Mouse (Mus musculus): ENCODE results near the gene Sec24c. TPM values are rescaled to one million over a fixed set of nuclear protein-coding genes. Genes with fewer than 3 reads are reported as not detected.
A peak's percentile ranks its signal among the peaks of the same experiment; 100 is the strongest.

Sec24c gene
- polyA plus RNA-seq, 2 experiments, result 77.2 to 149 TPM

DNA sequence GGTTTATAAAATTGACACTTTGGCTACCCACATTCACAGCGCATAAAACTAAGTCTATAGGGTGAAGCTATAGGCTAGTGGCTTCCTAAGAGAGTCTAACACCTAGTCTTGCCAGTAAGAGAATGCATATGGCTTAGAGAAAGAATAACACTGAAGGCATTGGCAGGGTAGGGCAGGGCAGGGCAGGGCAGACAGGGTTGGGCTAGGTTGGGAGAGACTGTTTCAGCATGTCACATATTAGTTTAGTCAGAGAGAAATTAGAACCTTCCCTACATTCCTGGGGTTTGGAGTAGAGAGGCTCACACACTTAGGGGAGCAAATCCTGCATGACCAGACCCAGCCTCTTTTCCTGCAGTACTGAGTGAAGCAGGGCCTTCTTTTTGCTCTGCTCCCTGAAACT is 6.6 kb upstream of the Sec24c start:
- ATAC-seq (ENCODE audit: low FRiP score, low read depth), result no peak
- Histone ChIP-seq H3K27ac (replicated peaks; ENCODE audit: low read depth, low read length) (no peak overlapping the region), H3K36me3 (ENCODE audit: control insufficient read depth, insufficient read depth, low read length) (no peaks in the 10 kb centered on the region), H3K27me3 (ENCODE audit: control insufficient read depth, insufficient read depth, low read length) (no peaks in the 10 kb centered on the region), H3K4me1 (ENCODE audit: control insufficient read depth, insufficient read depth, low read length) (peaks cover 14% of the 10 kb centered on the region), H3K9me3 (ENCODE audit: control insufficient read depth, low read length) (no peaks in the 10 kb centered on the region), H3K4me2 (replicated peaks; ENCODE audit: low read depth, low read length, severe bottlenecking) (no peak overlapping the region), H3K9ac (ENCODE audit: low read depth, low read length, severe bottlenecking) (no peak overlapping the region), H3K4me3 (replicated peaks; ENCODE audit: low read length) (no peak overlapping the region)
- WGBS, result 82% methylated on average over 1 of the region's 1 CpGs
- no peak for TF ChIP-seq POLR2A (IDR thresholded peaks at IDR 0.05; ENCODE audit: borderline replicate concordance, extremely low read depth, insufficient read depth, insufficient read length)
- no peak for DNase-seq (ENCODE audit: low spot score)

DNA sequence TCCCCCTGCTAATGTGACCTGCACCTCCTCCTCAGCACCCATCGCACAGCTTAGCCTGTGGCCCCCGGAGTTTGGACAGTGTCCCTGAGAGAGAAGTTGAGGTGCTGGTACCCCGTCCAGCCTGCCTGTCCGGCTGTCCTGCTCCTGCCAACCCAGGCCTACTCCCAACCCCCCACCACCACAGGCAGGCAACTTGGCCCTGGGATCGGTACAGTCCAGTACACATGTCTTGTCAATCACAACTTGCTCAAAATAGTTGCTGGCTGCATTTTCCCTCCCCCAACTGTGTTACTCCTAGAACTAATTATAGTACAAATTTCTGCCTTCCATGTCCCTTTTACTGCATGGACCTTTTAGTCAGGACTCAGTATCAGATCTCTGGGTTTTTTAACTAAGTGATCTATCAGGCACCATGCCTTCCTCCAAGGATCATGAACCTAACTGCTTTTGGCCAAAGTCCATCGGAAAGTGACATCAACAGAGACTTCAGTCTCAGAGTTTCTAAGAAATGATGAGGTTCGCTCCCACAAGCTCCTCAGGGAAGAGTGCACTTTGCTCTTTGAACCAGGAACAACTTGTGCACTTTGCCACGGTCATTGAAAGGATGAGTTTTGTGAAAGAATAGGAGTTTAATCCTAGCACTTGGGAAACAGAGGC is 5.8 kb upstream of the Sec24c start, which contains the start of gene Synpo2l:
Synpo2l (minus strand) TSS at position 201 of the 657 bp plus-strand sequence.
- no peak for TF ChIP-seq POLR2A (IDR thresholded peaks at IDR 0.05; ENCODE audit: borderline replicate concordance, extremely low read depth, insufficient read depth, insufficient read length)
- no peak within 1 kb of the TSS for H3K4me2 ChIP-seq (replicated peaks; ENCODE audit: low read depth, low read length, severe bottlenecking)
- H3K9ac ChIP-seq (ENCODE audit: low read depth, low read length, severe bottlenecking), result no peak within 1 kb of the TSS
- 83% methylated on average over 8 of the region's 8 CpGs for WGBS
- no peaks in the 10 kb centered on the region for H3K36me3 ChIP-seq (ENCODE audit: control insufficient read depth, insufficient read depth, low read length)
- ATAC-seq (ENCODE audit: low FRiP score, low read depth) (no peak), DNase-seq (ENCODE audit: low spot score) (no peak)
- H3K4me3 ChIP-seq (replicated peaks; ENCODE audit: low read length), result no peak within 1 kb of the TSS
- peaks cover 14% of the 10 kb centered on the region for H3K4me1 ChIP-seq (ENCODE audit: control insufficient read depth, insufficient read depth, low read length)
- no peaks in the 10 kb centered on the region for H3K9me3 ChIP-seq (ENCODE audit: control insufficient read depth, low read length)
- no peak within 1 kb of the TSS for H3K27ac ChIP-seq (replicated peaks; ENCODE audit: low read depth, low read length)
- no peaks in the 10 kb centered on the region for H3K27me3 ChIP-seq (ENCODE audit: control insufficient read depth, insufficient read depth, low read length)

DNA sequence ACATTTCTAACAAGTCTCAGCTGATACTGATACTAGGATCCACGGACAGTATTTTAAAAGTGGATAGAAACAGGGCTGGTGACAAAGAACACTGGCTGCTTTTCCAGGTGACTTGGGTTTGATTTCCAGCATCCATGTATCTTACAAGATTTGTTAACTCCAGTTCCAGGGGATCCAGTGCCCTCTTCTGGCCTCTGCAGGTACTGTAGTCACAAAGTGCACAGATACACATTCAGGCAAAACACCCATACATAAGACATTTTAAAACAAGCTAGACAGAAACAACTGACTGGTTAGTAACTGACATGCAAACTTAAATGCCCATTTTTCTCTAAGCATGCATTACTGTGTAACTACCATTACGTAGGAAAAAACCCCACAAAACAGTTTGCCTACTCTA is 1.1 kb upstream of the Sec24c start:
- 91% methylated on average over 2 of the region's 2 CpGs for WGBS
- ATAC-seq (ENCODE audit: low FRiP score, low read depth) (no peak), DNase-seq (ENCODE audit: low spot score) (no peak)
- no peak for TF ChIP-seq POLR2A (IDR thresholded peaks at IDR 0.05; ENCODE audit: borderline replicate concordance, extremely low read depth, insufficient read depth, insufficient read length)
- H3K9me3 ChIP-seq (ENCODE audit: control insufficient read depth, low read length), result no peaks in the 10 kb centered on the region
- peaks cover 24% of the 10 kb centered on the region for H3K36me3 ChIP-seq (ENCODE audit: control insufficient read depth, insufficient read depth, low read length)
- H3K4me3 ChIP-seq (replicated peaks; ENCODE audit: low read length), result 0 out of 2 replicates have a peak overlapping the region, but pooled peaks have one; percentile 3
- H3K27ac ChIP-seq (replicated peaks; ENCODE audit: low read depth, low read length), result no peak overlapping the region
- H3K27me3 ChIP-seq (ENCODE audit: control insufficient read depth, insufficient read depth, low read length), result no peaks in the 10 kb centered on the region
- no peak overlapping the region for H3K9ac ChIP-seq (ENCODE audit: low read depth, low read length, severe bottlenecking)
- peaks cover 12% of the 10 kb centered on the region for H3K4me1 ChIP-seq (ENCODE audit: control insufficient read depth, insufficient read depth, low read length)
- peak overlapping the region; percentile 86; the same call in 1 of the 2 replicates for H3K4me2 ChIP-seq (replicated peaks; ENCODE audit: low read depth, low read length, severe bottlenecking)

DNA sequence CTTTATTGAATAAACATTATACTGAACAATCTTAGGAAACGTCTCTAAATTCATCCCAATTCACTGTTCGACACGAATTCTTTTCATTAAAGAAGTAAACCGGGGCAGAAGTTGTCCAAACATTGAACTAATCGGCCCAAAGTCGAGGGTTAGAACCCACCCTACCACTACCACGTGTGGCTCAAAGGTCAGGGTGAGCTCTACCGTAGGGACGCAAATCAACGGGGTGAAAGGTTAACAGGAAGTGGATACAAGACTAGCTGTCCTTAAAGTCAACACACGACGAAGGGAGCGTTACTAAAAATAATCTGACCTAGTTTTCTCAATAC is 409 bp upstream of the Sec24c start:
- no peak for TF ChIP-seq POLR2A (IDR thresholded peaks at IDR 0.05; ENCODE audit: borderline replicate concordance, extremely low read depth, insufficient read depth, insufficient read length)
- peak overlapping the region; percentile 81 for H3K4me3 ChIP-seq (replicated peaks; ENCODE audit: low read length)
- H3K9me3 ChIP-seq (ENCODE audit: control insufficient read depth, low read length), result no peaks in the 10 kb centered on the region
- peak overlapping the region; percentile 53; the same call in 1 of the 2 replicates for H3K9ac ChIP-seq (ENCODE audit: low read depth, low read length, severe bottlenecking)
- peak; percentile 36 for ATAC-seq (ENCODE audit: low FRiP score, low read depth)
- H3K27me3 ChIP-seq (ENCODE audit: control insufficient read depth, insufficient read depth, low read length), result no peaks in the 10 kb centered on the region
- DNase-seq (ENCODE audit: low spot score), result no peak
- H3K36me3 ChIP-seq (ENCODE audit: control insufficient read depth, insufficient read depth, low read length), result peaks cover 31% of the 10 kb centered on the region
- H3K4me2 ChIP-seq (replicated peaks; ENCODE audit: low read depth, low read length, severe bottlenecking), result peak overlapping the region; percentile 86
- peaks cover 12% of the 10 kb centered on the region for H3K4me1 ChIP-seq (ENCODE audit: control insufficient read depth, insufficient read depth, low read length)
- peak overlapping the region; percentile 93 for H3K27ac ChIP-seq (replicated peaks; ENCODE audit: low read depth, low read length)
- 10% methylated on average over 13 of the region's 13 CpGs for WGBS

DNA sequence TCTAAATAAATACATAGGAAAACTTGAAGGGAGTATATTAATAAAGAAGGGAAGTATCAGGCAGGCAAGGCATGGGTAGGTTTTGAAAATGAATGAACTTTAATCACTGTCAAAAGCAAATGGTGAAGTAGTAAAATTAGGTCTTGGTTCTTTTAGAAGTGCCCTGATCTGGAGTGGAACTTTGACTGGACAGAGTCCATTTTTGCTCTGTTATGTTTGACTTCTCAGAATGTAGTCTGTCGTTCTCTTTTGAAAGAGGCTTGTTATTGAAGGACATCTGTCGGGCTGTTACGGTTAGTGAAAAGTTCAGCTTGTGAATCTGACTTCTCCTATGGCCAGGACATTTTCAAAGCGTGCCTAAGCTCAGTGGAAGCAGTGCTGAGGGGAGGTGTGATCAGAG is 3.8 kb downstream of the Sec24c start:
- 92% methylated on average over 4 of the region's 4 CpGs for WGBS
- Histone ChIP-seq H3K4me3 (replicated peaks; ENCODE audit: low read length) (no peak overlapping the region), H3K4me2 (replicated peaks; ENCODE audit: low read depth, low read length, severe bottlenecking) (no peak overlapping the region), H3K27ac (replicated peaks; ENCODE audit: low read depth, low read length) (no peak overlapping the region), H3K4me1 (ENCODE audit: control insufficient read depth, insufficient read depth, low read length) (peaks cover 12% of the 10 kb centered on the region), H3K27me3 (ENCODE audit: control insufficient read depth, insufficient read depth, low read length) (no peaks in the 10 kb centered on the region), H3K36me3 (ENCODE audit: control insufficient read depth, insufficient read depth, low read length) (peaks cover 72% of the 10 kb centered on the region), H3K9ac (ENCODE audit: low read depth, low read length, severe bottlenecking) (no peak overlapping the region), H3K9me3 (ENCODE audit: control insufficient read depth, low read length) (no peaks in the 10 kb centered on the region)
- no peak for ATAC-seq (ENCODE audit: low FRiP score, low read depth)
- no peak for DNase-seq (ENCODE audit: low spot score)
- no peak for TF ChIP-seq POLR2A (IDR thresholded peaks at IDR 0.05; ENCODE audit: borderline replicate concordance, extremely low read depth, insufficient read depth, insufficient read length)

All from limb, embryonic 14.5 days (tissue).